Mouse (Mus musculus) kidney, adult 9 months (tissue): ENCODE measurements around the gene Trappc10.
"Not testable (repeated sequence)": the region's sequence is repeated elsewhere in the genome, so short reads cannot be mapped to it uniquely, and the experiment has no call there.

Source experiments
- DNase-seq: peaks from one replicate; pipeline ENCODE4 v3.0.0; 2022

Gene Trappc10

GRCm38 (mm10) chr10:78201182-78201581 lies 43.3 kb downstream of the Trappc10 start:
- DNase-seq = no peak

GRCm38 (mm10) chr10:78192933-78193332 lies 51.5 kb downstream of the Trappc10 start:
- DNase-seq = no peak

- DNase-seq = not testable (repeated sequence)
Measured at GRCm38 (mm10) chr10:78186076-78186475, 58.4 kb downstream of the Trappc10 start.

GRCm38 (mm10) chr10:78185381-78185725 lies 59.1 kb downstream of the Trappc10 start:
- no peak for DNase-seq

- peak; percentile 93 for DNase-seq
Measured at GRCm38 (mm10) chr10:78184531-78185380, 59.7 kb downstream of the Trappc10 start, which contains the start of gene Pwp2. Gene Pwp2 (minus strand): TSS chr10:78185149.

- no peak for DNase-seq
Measured at GRCm38 (mm10) chr10:78183577-78183976, 60.9 kb downstream of the Trappc10 start.

- DNase-seq = no peak
Measured at GRCm38 (mm10) chr10:78182321-78182720, 62.1 kb downstream of the Trappc10 start.

GRCm38 (mm10) chr10:78174474-78174873 lies 70.0 kb downstream of the Trappc10 start:
- DNase-seq = no peak

- DNase-seq = no peak
Measured at GRCm38 (mm10) chr10:78171581-78171980, 72.9 kb downstream of the Trappc10 start.

- no peak for DNase-seq
Measured at GRCm38 (mm10) chr10:78171057-78171456, 73.4 kb downstream of the Trappc10 start.

- no peak for DNase-seq
Measured at GRCm38 (mm10) chr10:78170445-78170844, 74.0 kb downstream of the Trappc10 start.

GRCm38 (mm10) chr10:78169281-78170042 lies 75.0 kb downstream of the Trappc10 start, which contains the start of gene D10Jhu81e:
Gene D10Jhu81e (minus strand): TSS chr10:78169782.
- DNase-seq = peak; percentile 100

GRCm38 (mm10) chr10:78168792-78169191 lies 75.6 kb downstream of the Trappc10 start:
- DNase-seq = no peak

- no peak for DNase-seq
Measured at GRCm38 (mm10) chr10:78167775-78168174, 76.7 kb downstream of the Trappc10 start.

- DNase-seq = no peak
Measured at GRCm38 (mm10) chr10:78167333-78167732, 77.1 kb downstream of the Trappc10 start.

- no peak for DNase-seq
Measured at GRCm38 (mm10) chr10:78165256-78166005, 79.0 kb downstream of the Trappc10 start.

GRCm38 (mm10) chr10:78164786-78165185 lies 79.7 kb downstream of the Trappc10 start:
- no peak for DNase-seq

GRCm38 (mm10) chr10:78163923-78164322 lies 80.5 kb downstream of the Trappc10 start:
- peak; percentile 70 for DNase-seq

- DNase-seq = no peak
Measured at GRCm38 (mm10) chr10:78163241-78163640, 81.2 kb downstream of the Trappc10 start.

GRCm38 (mm10) chr10:78162646-78163045 lies 81.8 kb downstream of the Trappc10 start:
- DNase-seq = no peak

GRCm38 (mm10) chr10:78161096-78161495 lies 83.3 kb downstream of the Trappc10 start:
- no peak for DNase-seq

- no peak for DNase-seq
Measured at GRCm38 (mm10) chr10:78160369-78161095, 83.9 kb downstream of the Trappc10 start.
